ENCODE assay signal across 30 mouse cellular contexts in the genomic region with DNA sequence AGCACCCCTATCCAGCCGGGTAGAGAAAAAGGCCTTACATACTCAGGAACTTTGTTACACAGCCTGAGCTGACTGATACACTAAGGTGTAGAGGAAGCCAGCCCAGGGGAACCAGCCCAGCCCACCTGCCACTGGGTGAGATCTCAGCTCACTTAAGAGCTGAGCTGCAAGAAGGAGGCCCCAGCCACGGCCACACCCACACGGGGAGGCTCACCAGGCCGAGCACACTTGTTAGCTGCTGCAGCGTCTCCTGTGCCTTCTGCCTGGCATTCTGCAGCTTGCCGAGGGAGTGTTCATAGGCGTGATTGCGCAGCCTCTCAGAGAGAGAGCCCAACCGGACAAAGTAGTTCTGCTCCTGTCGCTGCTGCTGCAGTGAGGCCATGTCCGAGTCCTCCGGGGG. TPM values are rescaled to one million over a fixed set of nuclear protein-coding genes. Genes with fewer than 3 reads are reported as not detected.
DNase-seq lines count a peak whose midpoint lies in the region; ATAC-seq and TF ChIP-seq lines count a peak whose summit lies in the region.
"Had no signal": no experiment of that assay in that cellular context is flagged by ENCODE, and none has a peak within 500 bp of the region (broad histone marks: within the 10 kb centered on the region; RNA-seq: fewer than 3 reads in every experiment).

No protein-coding gene starts in this region.

- H3K4me1 ChIP-seq in intestine, postnatal 0 days (replicated peaks; ENCODE audit: control insufficient read depth, insufficient read depth, low read length), result 0 out of 2 replicates have a peak, but pooled peaks cover 3% of the 10 kb centered on the region
- peaks cover 8% of the 10 kb centered on the region for H3K4me1 ChIP-seq in forebrain, embryonic 16.5 days (replicated peaks; ENCODE audit: control insufficient read depth, insufficient read depth, low read length)

- no peaks in the 10 kb centered on the region for H3K27me3 ChIP-seq in intestine, postnatal 0 days (replicated peaks; ENCODE audit: control insufficient read depth, insufficient read depth, low read length)
- H3K27me3 ChIP-seq in forebrain, embryonic 16.5 days (replicated peaks; ENCODE audit: control insufficient read depth, insufficient read depth, low read length), result no peaks in the 10 kb centered on the region
- H3K27me3 ChIP-seq: neural tube, embryonic 15.5 days; stomach, embryonic 15.5 days had no signal

- intact Hi-C loops in left cerebral cortex, adult 2 months (cut with DNase I), result loop anchor here (5.0 kb wide), 1 partner anchor 211 kb away; no protein-coding TSS in a partner anchor
- intact Hi-C loops in left cerebral cortex, postnatal 10 days (cut with DNase I), result no loop called here

- no peak overlapping the region for H3K4me3 ChIP-seq in left cerebral cortex, adult 2 months
- no peak overlapping the region for H3K4me3 ChIP-seq in intestine, postnatal 0 days (ENCODE audit: low read depth, low read length)
- H3K4me3 ChIP-seq in forebrain, embryonic 16.5 days (replicated peaks; ENCODE audit: low read length), result no peak overlapping the region
- H3K4me3 ChIP-seq: heart, embryonic 10.5 days; neural tube, embryonic 15.5 days; stomach, embryonic 15.5 days had no signal

- peak overlapping the region; percentile 22; the same call in 1 of the 2 replicates for H3K9ac ChIP-seq in intestine, postnatal 0 days (ENCODE audit: low read depth, low read length)
- H3K9ac ChIP-seq in forebrain, embryonic 16.5 days (replicated peaks; ENCODE audit: low read depth, low read length), result no peak overlapping the region
- H3K9ac ChIP-seq: neural tube, embryonic 15.5 days; stomach, embryonic 15.5 days had no signal

- H3K36me3 ChIP-seq in intestine, postnatal 0 days (ENCODE audit: control insufficient read depth, insufficient read depth), result peaks cover 60% of the 10 kb centered on the region
- no peaks in the 10 kb centered on the region for H3K36me3 ChIP-seq in forebrain, embryonic 16.5 days (ENCODE audit: control insufficient read depth, insufficient read depth)
- H3K36me3 ChIP-seq: neural tube, embryonic 15.5 days had no signal

- H3K27ac ChIP-seq in left cerebral cortex, adult 2 months, result peak overlapping the region; percentile 44; the same call in 1 of the 2 replicates
- H3K27ac ChIP-seq in intestine, postnatal 0 days (ENCODE audit: low read depth, low read length), result peak overlapping the region; percentile 64
- no peak overlapping the region for H3K27ac ChIP-seq in forebrain, embryonic 16.5 days (ENCODE audit: low read length)
- H3K27ac ChIP-seq: heart, embryonic 10.5 days; neural tube, embryonic 15.5 days; stomach, embryonic 15.5 days had no signal

- H3K4me2 ChIP-seq in intestine, postnatal 0 days (replicated peaks; ENCODE audit: low read depth), result peak overlapping the region; percentile 38
- H3K4me2 ChIP-seq in forebrain, embryonic 16.5 days (ENCODE audit: low read length), result no peak overlapping the region
- H3K4me2 ChIP-seq: neural tube, embryonic 15.5 days; stomach, embryonic 15.5 days had no signal

- DNase-seq in left cerebral cortex, adult 2 months (ENCODE audit: extremely low spot score in 1 of 2, low spot score in 2 of 2), result no peak
- DNase-seq in left cerebral cortex, postnatal 10 days (ENCODE audit: extremely low spot score in 1 of 2, low spot score in 2 of 2), result no peak
- peak; percentile 72 for DNase-seq in R1 (ENCODE audit: low read depth, low spot score)
- no peak for DNase-seq in thymus, postnatal 10 days (ENCODE audit: low spot score in 2 of 2)
- DNase-seq in spleen, postnatal 36 days (ENCODE audit: low spot score in 2 of 2), result no peak
- DNase-seq: B cell, adult 2 months; cerebellum, adult 9-10 months; gastrocnemius, postnatal 36 days; kidney, adult 9 months; kidney, postnatal 4 days; lung, postnatal 10 days; right cerebral cortex, postnatal 14 days; thymus, adult 2 months had no signal

- no peaks in the 10 kb centered on the region for H3K9me3 ChIP-seq in intestine, postnatal 0 days (ENCODE audit: control insufficient read depth)
- no peaks in the 10 kb centered on the region for H3K9me3 ChIP-seq in forebrain, embryonic 16.5 days (ENCODE audit: control insufficient read depth, low read length)
- H3K9me3 ChIP-seq: heart, embryonic 10.5 days; neural tube, embryonic 15.5 days; stomach, embryonic 15.5 days had no signal

- no peak for TF ChIP-seq CTCF in left cerebral cortex, adult 2 months (IDR thresholded peaks at IDR 0.05)
- no peak for TF ChIP-seq CTCF in intestine, postnatal 0 days (IDR thresholded peaks at IDR 0.05; ENCODE audit: low read depth)

- WGBS in intestine, postnatal 0 days, result 33% methylated on average over 12 of the region's 12 CpGs
- WGBS in forebrain, embryonic 16.5 days, result 91% methylated on average over 12 of the region's 12 CpGs

- ATAC-seq in intestine, postnatal 0 days, result 0 out of 2 replicates have a peak, but pooled peaks have one; percentile 1
- peak; percentile 35 for ATAC-seq in megakaryocyte progenitor cell, adult 5-6 weeks (replicated peaks; ENCODE audit: poor library complexity)
- ATAC-seq in forebrain, embryonic 16.5 days, result no peak
- ATAC-seq: forebrain, embryonic 14.5 days; midbrain, embryonic 16.5 days had no signal

RNA-seq across cellular contexts. Expression of a gene that starts 4.6 kb away (rescaled TPM):
- total RNA-seq in left cerebral cortex, adult 2 months (2021), result 1 to 10 TPM; 6.9 to 7.2 TPM
- 1 to 10 TPM; 4.0 to 4.2 TPM for total RNA-seq in left cerebral cortex, postnatal 10 days (2021)
- 15.8 and 16.0 TPM in 2 replicates for polyA plus RNA-seq in intestine, postnatal 0 days (2015; fragmentation: Nextera tagmentation; extraction: Ambion mirVana)
- total RNA-seq in megakaryocyte progenitor cell, adult 5-6 weeks (2015), result 9.0 and 11.4 TPM in 2 replicates
- 3.0 and 4.1 TPM in 2 replicates for total RNA-seq in megakaryocyte progenitor cell, adult 5-6 weeks (2017)
- 1.6 and 1.9 TPM in 2 replicates for polyA plus RNA-seq in forebrain, embryonic 16.5 days (2015; fragmentation: Nextera tagmentation; extraction: Ambion mirVana)

RNA-seq across cellular contexts. Expression of a gene that starts 11.5 kb away (rescaled TPM):
- total RNA-seq in left cerebral cortex, adult 2 months (2021), result 10 to 100 TPM in 1 of 2 experiments, 1 to 10 TPM in 1; 7.7 to 11.4 TPM
- total RNA-seq in left cerebral cortex, postnatal 10 days (2021), result 1 to 10 TPM; 3.8 to 5.4 TPM
- polyA plus RNA-seq in intestine, postnatal 0 days (2015; fragmentation: Nextera tagmentation; extraction: Ambion mirVana), result 521 and 545 TPM in 2 replicates
- 7.3 and 8.1 TPM in 2 replicates for total RNA-seq in megakaryocyte progenitor cell, adult 5-6 weeks (2015)
- total RNA-seq in megakaryocyte progenitor cell, adult 5-6 weeks (2017), result 28.1 TPM in 2 replicates
- polyA plus RNA-seq in forebrain, embryonic 16.5 days (2015; fragmentation: Nextera tagmentation; extraction: Ambion mirVana), result 9.3 and 12.6 TPM in 2 replicates

RNA-seq across cellular contexts. Expression of a gene that starts 18.9 kb away (rescaled TPM):
- total RNA-seq in left cerebral cortex, adult 2 months (2021), result not detected
- not detected for total RNA-seq in left cerebral cortex, postnatal 10 days (2021)
- not detected in 2 replicates for polyA plus RNA-seq in intestine, postnatal 0 days (2015; fragmentation: Nextera tagmentation; extraction: Ambion mirVana)
- total RNA-seq in megakaryocyte progenitor cell, adult 5-6 weeks (2015), result not detected in 2 replicates
- not detected in 2 replicates for total RNA-seq in megakaryocyte progenitor cell, adult 5-6 weeks (2017)
- not detected in 2 replicates for polyA plus RNA-seq in forebrain, embryonic 16.5 days (2015; fragmentation: Nextera tagmentation; extraction: Ambion mirVana)
- total RNA-seq: common myeloid progenitor, adult 5-6 weeks; ES-E14; gastrocnemius, postnatal 36 days; layer of hippocampus, postnatal 14 days; left cerebral cortex, postnatal 25 days; liver, adult 2 months; megakaryocyte-erythroid progenitor cell, adult 5-6 weeks had no signal
- polyA plus RNA-seq: embryonic facial prominence, embryonic 11.5 days; forebrain, embryonic 14.5 days; heart, embryonic 10.5 days; heart, postnatal 0 days; hindbrain, embryonic 11.5 days; liver, adult 2 months; midbrain, embryonic 16.5 days; neural tube, embryonic 15.5 days; stomach, embryonic 15.5 days; thymus, adult 2 months had no signal

RNA-seq across cellular contexts. Expression of a gene that starts 21.9 kb away (rescaled TPM):
- under 1 TPM; 0.70 to 0.91 TPM for total RNA-seq in left cerebral cortex, adult 2 months (2021)
- 1 to 10 TPM; 4.2 to 5.6 TPM for total RNA-seq in left cerebral cortex, postnatal 10 days (2021)
- polyA plus RNA-seq in intestine, postnatal 0 days (2015; fragmentation: Nextera tagmentation; extraction: Ambion mirVana), result 22.5 and 23.5 TPM in 2 replicates
- 67.8 and 80.7 TPM in 2 replicates for total RNA-seq in megakaryocyte progenitor cell, adult 5-6 weeks (2015)
- 151 and 160 TPM in 2 replicates for total RNA-seq in megakaryocyte progenitor cell, adult 5-6 weeks (2017)
- 48.1 and 52.2 TPM in 2 replicates for polyA plus RNA-seq in forebrain, embryonic 16.5 days (2015; fragmentation: Nextera tagmentation; extraction: Ambion mirVana)

RNA-seq across cellular contexts. Expression of a gene that starts 24.6 kb away (rescaled TPM):
- 10 to 100 TPM; 31.8 to 34.6 TPM for total RNA-seq in left cerebral cortex, adult 2 months (2021)
- 10 to 100 TPM; 45.4 TPM for total RNA-seq in left cerebral cortex, postnatal 10 days (2021)
- 7.0 and 8.0 TPM in 2 replicates for polyA plus RNA-seq in intestine, postnatal 0 days (2015; fragmentation: Nextera tagmentation; extraction: Ambion mirVana)
- total RNA-seq in megakaryocyte progenitor cell, adult 5-6 weeks (2015), result 15.3 and 15.9 TPM in 2 replicates
- total RNA-seq in megakaryocyte progenitor cell, adult 5-6 weeks (2017), result 20.7 and 23.4 TPM in 2 replicates
- 23.4 and 24.5 TPM in 2 replicates for polyA plus RNA-seq in forebrain, embryonic 16.5 days (2015; fragmentation: Nextera tagmentation; extraction: Ambion mirVana)
